Mouse (Mus musculus): Measurements from ENCODE around the gene Ap3d1.
A peak's percentile ranks its signal among the peaks of the same experiment; 100 is the strongest.

The Ap3d1 gene

GRCm38 (mm10) chr10:80682003-80682402, 60.1 kb downstream of the Ap3d1 start:
- DNase-seq (ENCODE audit: low spot score): no peak

DNA sequence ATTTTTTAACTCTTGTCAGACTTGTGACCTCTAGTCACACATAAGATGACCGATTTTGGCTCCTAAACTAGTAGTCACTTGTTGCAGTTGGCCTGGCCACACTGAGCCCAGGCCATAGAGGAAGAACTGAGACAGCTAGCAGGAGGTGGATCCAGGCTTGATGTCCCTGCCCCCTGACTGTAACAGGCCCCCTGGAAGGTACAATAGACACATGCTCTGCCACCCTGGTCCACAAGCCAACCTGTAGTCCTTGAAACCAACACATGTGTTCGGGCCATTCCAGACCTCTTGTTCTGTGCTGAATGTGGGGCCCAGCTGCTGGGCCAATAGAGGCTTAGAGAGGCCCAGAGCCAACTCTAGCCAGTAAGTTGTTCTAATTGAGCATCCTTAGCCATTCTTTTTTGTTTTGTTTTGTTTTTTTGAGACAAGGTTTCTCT, 61.8 kb downstream of the Ap3d1 start:
- no peak for DNase-seq (ENCODE audit: low spot score)

GRCm38 (mm10) chr10:80679556-80680259, 62.4 kb downstream of the Ap3d1 start:
- DNase-seq (ENCODE audit: low spot score): no peak

- no peak for DNase-seq (ENCODE audit: low spot score)
These were observed 63.3 kb downstream of the Ap3d1 start for GRCm38 (mm10) chr10:80678601-80679377.

DNA sequence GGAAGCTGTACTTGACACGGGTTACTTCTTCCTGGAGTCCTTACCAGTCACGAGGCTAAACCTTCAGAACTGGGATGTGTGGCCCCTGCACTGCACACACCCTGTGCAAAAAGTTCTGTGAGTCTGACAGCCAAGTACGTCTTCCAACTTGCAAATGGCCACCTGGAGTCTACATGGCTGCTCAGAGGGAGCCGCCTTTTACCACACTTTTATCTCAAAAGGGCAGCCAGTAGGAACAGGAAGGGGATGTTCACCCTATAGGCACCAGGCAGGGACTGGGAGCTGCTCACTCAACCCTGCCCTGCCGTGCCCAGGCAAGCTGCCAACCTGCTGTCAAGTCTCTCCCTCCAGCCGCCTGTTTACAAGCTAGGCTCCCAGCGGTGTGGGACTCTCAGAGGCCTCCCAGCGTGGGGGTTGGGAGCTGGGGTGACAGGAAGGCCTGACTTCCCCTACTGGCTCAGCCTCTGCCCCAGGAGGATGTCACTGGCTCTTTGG, 64.1 kb downstream of the Ap3d1 start, which contains the start of gene Mknk2:
Mknk2 (minus strand) TSS at position 171 of the 495 bp plus-strand sequence.
- DNase-seq (ENCODE audit: low spot score): peak; percentile 98

GRCm38 (mm10) chr10:80677128-80677875, 64.8 kb downstream of the Ap3d1 start:
- DNase-seq (ENCODE audit: low spot score): no peak

DNA sequence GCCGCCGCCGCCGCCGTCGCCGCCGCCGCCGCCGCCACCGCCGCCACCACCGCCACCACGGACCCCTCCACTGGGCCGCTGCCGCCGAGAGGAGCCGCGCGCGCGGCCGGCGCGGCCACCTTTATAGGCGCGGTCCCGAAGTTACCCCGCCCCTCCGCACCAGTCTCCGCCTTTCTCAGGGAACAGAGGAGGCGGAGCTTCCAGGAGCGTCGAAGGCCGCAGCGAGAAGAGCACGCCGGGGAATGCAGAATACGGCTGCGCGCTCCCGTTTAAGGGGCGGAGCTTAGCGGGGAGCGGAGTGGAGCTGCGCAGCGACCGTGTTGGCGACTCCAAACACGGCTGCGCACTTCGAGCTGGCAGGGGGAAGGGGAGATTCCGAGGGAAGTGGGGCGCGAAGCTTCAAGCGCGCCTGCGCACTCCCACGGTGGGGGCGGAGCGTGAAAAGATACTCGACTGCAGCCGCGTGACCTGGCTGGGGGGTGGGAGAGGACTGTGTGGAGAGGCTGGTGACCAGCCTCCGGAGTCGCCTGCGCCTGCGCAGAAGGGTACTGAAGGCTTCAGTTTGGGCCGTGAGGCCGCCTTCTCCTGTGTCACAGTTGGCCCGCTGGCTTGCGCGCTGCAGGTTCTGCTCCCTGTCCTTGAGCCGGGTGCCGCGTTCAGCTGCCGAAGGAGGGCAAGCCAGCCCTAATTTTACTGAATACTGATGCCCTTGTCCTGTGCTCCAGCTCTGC, 65.7 kb downstream of the Ap3d1 start:
- DNase-seq (ENCODE audit: low spot score): peak; percentile 100

DNA sequence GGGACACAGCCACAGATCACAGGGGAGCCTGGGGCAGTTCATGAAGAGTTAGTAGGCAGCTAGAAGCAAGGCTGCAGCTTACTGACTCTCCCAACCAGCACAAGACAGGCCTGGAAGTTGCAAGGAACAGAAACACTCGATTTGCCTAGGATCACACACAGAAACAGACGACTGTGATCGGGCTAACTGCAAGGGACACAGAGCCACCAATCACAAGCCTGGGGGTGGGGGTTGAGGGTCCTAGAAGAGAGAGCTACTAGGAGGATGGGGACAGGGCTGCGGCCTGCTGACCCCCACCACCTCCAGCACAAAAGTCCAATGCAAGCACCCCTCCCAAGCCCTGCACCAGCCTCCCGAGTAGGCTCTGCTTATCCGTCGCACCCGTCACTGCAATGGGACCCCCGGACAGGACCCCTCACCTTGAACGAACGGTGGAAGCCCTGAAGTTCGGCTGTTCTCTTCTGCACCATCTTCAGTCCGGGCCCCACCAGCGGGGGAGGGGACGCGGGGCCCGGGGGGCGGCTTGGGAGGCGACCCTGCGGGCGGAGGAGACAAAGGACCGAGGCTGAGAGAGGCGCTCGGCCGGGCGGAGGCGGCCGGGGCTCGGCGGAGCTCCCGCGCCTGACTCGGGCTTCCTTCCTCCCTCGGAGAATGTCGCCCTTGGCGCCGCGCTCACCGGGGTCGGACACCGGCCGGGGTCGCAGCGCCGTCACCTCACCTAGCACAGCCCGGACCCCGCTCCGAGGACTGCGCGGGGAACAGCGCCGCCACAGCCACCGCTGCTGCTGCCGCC, 66.5 kb downstream of the Ap3d1 start:
- DNase-seq (ENCODE audit: low spot score): no peak

DNA sequence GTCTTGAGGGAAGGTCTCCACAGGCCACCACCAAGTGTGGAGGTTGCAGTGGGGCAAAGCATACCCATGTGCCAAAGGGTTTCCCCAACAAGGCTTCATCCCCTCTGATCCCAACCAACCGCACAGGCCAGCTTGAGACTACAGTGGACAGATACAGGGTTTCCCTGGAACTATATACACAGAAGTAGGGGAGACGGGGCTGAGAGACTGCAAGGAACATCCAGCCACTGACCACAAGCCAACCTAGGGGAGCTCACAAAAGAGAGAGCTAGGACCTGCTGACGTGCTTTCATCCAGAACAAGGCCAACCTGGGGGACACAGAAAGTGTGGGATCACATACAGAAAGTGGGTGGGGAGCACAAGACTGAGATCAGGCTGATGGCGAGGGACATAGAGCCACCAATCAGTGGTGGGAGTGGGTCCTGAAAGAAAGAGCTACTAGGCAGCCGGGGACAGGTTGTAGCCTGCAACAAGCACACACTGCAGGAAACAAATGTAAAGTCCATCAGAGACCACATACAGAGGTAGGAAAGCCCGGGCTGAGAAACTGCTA, 67.1 kb downstream of the Ap3d1 start:
- no peak for DNase-seq (ENCODE audit: low spot score)

DNA sequence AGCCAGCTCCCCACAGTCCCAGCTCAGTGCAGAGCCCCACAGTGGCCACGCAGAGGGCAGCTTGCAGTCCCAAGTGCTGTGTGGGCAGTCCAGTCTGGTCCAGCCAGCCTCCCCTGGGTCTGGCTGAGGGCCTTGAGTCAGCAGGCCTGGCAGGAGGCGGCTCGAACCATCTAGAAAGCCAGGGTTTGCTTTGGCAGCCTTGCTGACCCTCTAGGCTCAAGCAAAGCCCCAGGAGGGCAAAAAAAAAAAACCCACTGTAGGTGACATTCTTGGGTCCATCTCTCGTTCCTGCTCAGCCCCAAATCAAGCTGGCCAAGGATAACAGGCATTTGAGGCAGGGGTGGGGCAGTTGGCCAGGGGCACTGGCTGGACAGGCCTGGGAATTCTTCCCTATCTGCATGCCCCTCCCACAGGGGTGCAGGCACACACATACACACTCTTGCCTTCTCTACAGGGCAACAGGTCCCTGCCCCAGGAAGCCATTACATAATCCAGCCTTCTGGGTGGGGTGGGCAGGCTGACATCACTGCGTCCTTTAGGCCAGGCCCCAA, 67.8 kb downstream of the Ap3d1 start:
- peak; percentile 63 for DNase-seq (ENCODE audit: low spot score)

GRCm38 (mm10) chr10:80673690-80674089, 68.4 kb downstream of the Ap3d1 start:
- DNase-seq (ENCODE audit: low spot score): no peak

- DNase-seq (ENCODE audit: low spot score): no peak
These were observed 70.0 kb downstream of the Ap3d1 start for GRCm38 (mm10) chr10:80671936-80672690.

GRCm38 (mm10) chr10:80671251-80671650, 70.8 kb downstream of the Ap3d1 start:
- no peak for DNase-seq (ENCODE audit: low spot score)

DNA sequence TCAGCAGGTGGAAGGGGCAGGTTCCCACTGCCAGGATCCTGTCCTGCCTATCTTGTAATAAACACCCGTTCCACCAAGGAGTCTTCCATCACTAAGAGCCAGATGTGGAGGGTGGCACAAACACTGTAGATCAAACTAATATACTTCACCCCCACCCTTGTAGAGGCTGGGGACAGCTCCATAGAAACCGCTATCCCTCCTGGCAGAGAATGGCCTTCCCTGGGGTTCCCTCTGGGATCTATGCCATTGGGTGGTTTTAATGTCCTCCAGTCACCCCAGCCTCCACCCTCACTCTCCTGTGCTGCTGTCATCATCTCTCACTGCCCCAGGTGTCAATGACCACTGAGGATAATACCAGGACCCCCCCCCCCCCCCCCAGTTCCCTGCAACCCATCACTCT, 71.5 kb downstream of the Ap3d1 start:
- no peak for DNase-seq (ENCODE audit: low spot score)

- peak; percentile 83 for DNase-seq (ENCODE audit: low spot score)
These were observed 72.2 kb downstream of the Ap3d1 start for GRCm38 (mm10) chr10:80669737-80670485.

DNA sequence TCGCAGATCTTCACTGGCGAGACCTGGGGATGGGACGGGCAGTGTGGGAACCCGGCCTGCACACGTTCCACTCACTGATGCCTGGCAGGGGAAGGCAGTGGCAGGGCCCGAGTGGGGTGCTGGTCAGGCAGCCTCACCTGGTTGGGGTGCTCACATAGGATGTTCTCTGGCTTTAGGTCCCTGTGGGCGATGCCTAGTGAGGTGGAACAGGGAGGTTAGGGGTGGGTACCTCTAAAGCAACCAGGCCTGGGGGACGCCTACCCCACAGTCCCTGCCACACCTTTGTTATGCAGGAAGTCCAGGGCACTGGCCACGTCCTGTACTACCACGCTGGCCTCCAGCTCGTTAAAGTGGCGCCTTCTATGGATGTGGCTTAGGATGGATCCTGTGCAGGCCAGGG, 73.0 kb downstream of the Ap3d1 start:
- DNase-seq (ENCODE audit: low spot score): no peak

DNA sequence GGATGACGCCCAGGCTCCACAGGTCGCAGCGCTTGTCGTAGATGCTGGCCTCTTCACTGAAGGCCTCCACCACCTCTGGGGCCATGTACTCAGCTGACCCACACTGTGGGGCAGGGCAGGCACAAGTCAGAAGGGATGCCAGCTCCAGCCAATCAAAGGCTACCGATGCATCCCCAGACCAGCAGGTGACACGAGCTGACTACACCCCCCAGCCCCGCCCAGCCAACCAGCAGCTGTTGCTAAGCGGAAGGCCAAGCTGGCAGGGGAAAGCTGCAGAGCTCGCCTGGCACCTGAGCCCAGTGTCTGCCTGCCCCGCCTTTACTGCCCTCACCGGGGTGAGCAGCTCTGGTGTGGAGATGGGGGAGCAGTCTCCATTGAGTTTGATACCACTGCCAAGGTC, 73.5 kb downstream of the Ap3d1 start:
- DNase-seq (ENCODE audit: low spot score): peak; percentile 81

- DNase-seq (ENCODE audit: low spot score): no peak
These were observed 75.1 kb downstream of the Ap3d1 start for GRCm38 (mm10) chr10:80666837-80667412.

Data from urinary bladder, postnatal 14 days (tissue).